Mouse (Mus musculus): ENCODE measurements around the gene Ssh2.
A peak's percentile ranks its signal among the peaks of the same experiment; 100 is the strongest.

Ssh2 gene

GRCm38 (mm10) chr11:77414141-77414839 is 198.2 kb downstream of the Ssh2 start:
- DNase-seq: no peak

- no peak for DNase-seq
Observed at GRCm38 (mm10) chr11:77416212-77417000, 200.3 kb downstream of the Ssh2 start.

- DNase-seq: no peak
Observed at GRCm38 (mm10) chr11:77418021-77418420, 201.9 kb downstream of the Ssh2 start.

- no peak for DNase-seq
Observed at GRCm38 (mm10) chr11:77423175-77423859, 207.2 kb downstream of the Ssh2 start.

GRCm38 (mm10) chr11:77428446-77428845 is 212.4 kb downstream of the Ssh2 start:
- DNase-seq: no peak

GRCm38 (mm10) chr11:77437026-77437425 is 220.9 kb downstream of the Ssh2 start:
- no peak for DNase-seq

GRCm38 (mm10) chr11:77440081-77440480 is 224.0 kb downstream of the Ssh2 start:
- no peak for DNase-seq

- no peak for DNase-seq
Observed at GRCm38 (mm10) chr11:77441020-77441419, 224.9 kb downstream of the Ssh2 start.

GRCm38 (mm10) chr11:77442186-77443170 is 226.4 kb downstream of the Ssh2 start:
- DNase-seq: no peak

GRCm38 (mm10) chr11:77444939-77445338 is 228.9 kb downstream of the Ssh2 start:
- no peak for DNase-seq

GRCm38 (mm10) chr11:77446628-77447041 is 230.5 kb downstream of the Ssh2 start:
- peak; percentile 47 for DNase-seq

GRCm38 (mm10) chr11:77449224-77449623 is 233.1 kb downstream of the Ssh2 start:
- DNase-seq: no peak

- DNase-seq: no peak
Observed at GRCm38 (mm10) chr11:77451670-77452069, 235.6 kb downstream of the Ssh2 start.

GRCm38 (mm10) chr11:77453388-77453787 is 237.3 kb downstream of the Ssh2 start:
- no peak for DNase-seq

GRCm38 (mm10) chr11:77455770-77456510 is 239.9 kb downstream of the Ssh2 start:
- DNase-seq: no peak

- no peak for DNase-seq
Observed at GRCm38 (mm10) chr11:77456866-77457265, 240.8 kb downstream of the Ssh2 start.

GRCm38 (mm10) chr11:77461856-77462255 is 245.8 kb downstream of the Ssh2 start:
- DNase-seq: no peak

- no peak for DNase-seq
Observed at GRCm38 (mm10) chr11:77462283-77463100, 246.4 kb downstream of the Ssh2 start, which contains the start of gene Coro6. Gene Coro6, plus strand, starts transcription at chr11:77462411.

- no peak for DNase-seq
Observed at GRCm38 (mm10) chr11:77463101-77463445, 247.0 kb downstream of the Ssh2 start.

- no peak for DNase-seq
Observed at GRCm38 (mm10) chr11:77463786-77464185, 247.7 kb downstream of the Ssh2 start.

GRCm38 (mm10) chr11:77464684-77465083 is 248.6 kb downstream of the Ssh2 start:
- no peak for DNase-seq
